Mouse (Mus musculus) natural killer cell, adult 2 months (primary cell): Measurements from ENCODE around the gene 1700012A03Rik.

Source experiments
- DNase-seq, 2 experiments: peaks; one replicate each; pipeline ENCODE4 v3.0.0; 2022; ENCODE audit warnings: low spot score in 2 of 2

The 1700012A03Rik gene

DNA sequence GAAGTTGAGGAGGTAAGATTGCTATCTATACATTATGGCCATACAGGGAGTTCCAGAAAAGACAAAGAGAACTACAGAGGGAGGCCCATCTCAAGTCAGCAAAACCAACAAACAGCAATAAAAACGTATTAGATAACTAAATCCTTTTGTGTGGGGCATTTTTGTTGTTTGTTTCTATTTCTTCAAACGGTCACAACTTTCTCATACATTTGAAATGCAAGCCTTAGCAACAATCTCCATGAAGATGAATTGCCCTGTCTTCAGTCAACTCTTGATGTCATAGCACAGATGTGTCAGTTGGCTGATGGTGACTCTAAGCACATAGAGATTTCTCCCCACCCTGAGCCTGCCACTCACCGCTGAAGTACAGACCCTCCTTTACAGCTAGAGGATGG lies at the start of gene 1700012A03Rik:
Gene 1700012A03Rik, plus strand, starts transcription at position 296 of the 395 bp plus-strand sequence.
- DNase-seq, result no peak

- no peak for DNase-seq
Observed at GRCm38 (mm10) chr6:32004228-32004627, 45.8 kb upstream of the 1700012A03Rik start.

DNA sequence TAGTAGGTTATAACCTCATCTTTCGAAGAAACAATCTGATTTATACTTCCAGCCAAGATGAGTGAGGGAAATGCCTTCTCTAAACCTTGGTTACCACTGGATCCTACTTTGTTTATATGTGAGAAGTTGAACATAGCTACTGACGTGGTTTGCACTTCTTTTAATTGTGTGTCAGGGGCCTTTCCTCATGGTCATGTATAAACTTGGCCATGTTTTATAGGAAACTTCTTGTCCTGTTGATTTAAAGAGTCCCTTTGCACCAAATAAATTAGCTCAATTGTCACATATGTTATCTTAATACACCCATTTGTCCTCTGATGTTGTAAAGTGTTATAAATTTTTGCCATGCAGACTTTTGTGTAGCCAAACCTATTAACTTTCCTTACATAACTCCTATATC lies 44.1 kb upstream of the 1700012A03Rik start:
- no peak for DNase-seq

DNA sequence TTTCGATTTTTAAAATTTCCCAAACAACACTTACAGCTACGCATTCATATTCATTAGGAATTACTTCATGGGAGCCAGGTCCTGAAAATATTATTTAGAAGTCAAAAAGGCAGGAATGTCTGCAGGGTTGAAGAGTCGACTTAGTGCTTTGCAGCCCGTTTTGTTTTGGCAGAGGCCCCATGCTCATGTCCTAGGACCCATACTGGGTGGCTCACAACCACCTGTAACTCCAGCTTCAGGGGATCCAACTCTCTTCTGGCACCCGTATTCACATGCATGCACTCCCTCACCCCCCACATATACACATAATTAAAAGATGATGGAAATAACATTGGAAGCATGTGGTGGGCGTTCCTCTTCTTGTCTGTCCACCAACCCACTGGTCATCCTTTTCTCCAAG lies 43.7 kb upstream of the 1700012A03Rik start:
- no peak for DNase-seq

GRCm38 (mm10) chr6:32007336-32007735 lies 42.7 kb upstream of the 1700012A03Rik start:
- no peak for DNase-seq

DNA sequence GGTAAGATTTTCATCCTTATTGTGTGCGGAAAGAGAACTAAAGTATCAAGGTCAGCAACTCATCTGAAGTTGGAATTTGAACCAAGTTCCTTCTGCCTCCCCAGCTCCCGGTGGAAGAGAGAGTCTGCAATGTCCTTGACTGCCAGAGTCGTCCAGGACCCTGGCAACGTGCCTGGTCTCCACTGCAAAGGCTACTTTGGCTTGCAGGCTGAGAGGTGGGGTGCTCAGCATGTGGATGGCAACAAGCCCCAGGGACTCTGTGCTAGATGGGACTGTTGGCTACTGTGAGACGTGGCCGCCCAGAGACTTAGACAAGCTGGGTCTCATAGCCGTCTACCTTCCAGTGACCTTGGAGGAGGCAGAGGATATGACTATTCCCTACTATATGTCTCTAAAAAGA lies 33.2 kb upstream of the 1700012A03Rik start:
- DNase-seq, result no peak

GRCm38 (mm10) chr6:32017406-32018104 lies 32.5 kb upstream of the 1700012A03Rik start:
- DNase-seq, result no peak

DNA sequence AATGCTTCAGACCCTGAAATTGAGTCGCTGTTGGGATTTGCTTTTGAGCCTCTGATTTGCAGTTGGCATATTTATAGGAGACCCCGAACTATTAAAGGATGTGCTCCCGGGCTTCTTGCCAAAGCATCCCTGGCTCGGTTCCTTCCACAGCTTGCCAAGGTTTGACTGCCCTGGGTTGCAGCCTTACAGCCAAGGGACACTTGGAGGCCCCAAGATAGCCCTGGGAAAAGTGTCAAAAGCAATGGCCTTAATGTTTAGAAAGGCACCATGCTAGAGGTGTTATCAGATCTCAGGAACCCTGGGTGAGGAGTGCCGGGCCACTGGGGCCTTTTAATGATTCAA lies 32.0 kb upstream of the 1700012A03Rik start:
- DNase-seq, result no peak

GRCm38 (mm10) chr6:32021853-32022536 lies 28.1 kb upstream of the 1700012A03Rik start:
- no peak for DNase-seq

DNA sequence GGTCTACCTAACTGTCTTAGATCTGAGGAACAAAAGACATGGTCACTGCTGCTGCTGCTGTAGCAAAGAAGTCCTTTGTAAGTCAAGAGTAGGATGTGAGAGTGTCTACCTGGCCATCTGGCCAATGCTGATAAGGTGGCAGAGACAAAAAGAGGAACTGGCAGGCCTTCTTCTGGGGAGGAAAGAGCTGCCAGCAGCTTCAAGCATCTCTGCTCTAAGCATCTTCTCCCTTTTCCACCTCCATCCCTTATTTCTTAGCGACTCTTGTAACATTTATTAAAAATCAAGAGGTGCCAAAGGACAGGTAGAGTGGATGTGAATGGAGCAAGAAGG lies 27.5 kb upstream of the 1700012A03Rik start:
- DNase-seq, result no peak

- no peak for DNase-seq
Observed at GRCm38 (mm10) chr6:32028228-32029009, 21.6 kb upstream of the 1700012A03Rik start.

- no peak for DNase-seq
Observed at GRCm38 (mm10) chr6:32034226-32034625, 15.8 kb upstream of the 1700012A03Rik start.

DNA sequence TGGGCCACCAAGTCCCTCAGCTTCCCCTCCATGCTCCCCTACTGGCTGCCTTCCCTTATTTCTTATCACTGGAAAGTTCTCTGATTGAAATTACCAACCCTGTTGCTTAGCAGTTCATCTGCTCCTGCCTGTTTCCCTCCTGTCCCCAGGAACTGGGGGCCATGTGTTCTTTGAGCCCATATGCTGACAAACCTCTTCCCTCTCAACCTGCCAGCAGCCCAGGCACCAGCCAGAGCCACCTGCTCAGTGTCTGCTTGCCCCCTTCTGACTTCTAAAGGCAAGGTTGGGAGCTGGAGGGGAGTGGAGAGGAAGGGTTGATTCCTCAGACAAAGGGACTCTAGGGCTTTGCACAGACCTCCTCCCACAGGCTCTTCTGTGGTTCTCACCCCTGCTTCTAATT lies 4.7 kb upstream of the 1700012A03Rik start:
- no peak for DNase-seq

DNA sequence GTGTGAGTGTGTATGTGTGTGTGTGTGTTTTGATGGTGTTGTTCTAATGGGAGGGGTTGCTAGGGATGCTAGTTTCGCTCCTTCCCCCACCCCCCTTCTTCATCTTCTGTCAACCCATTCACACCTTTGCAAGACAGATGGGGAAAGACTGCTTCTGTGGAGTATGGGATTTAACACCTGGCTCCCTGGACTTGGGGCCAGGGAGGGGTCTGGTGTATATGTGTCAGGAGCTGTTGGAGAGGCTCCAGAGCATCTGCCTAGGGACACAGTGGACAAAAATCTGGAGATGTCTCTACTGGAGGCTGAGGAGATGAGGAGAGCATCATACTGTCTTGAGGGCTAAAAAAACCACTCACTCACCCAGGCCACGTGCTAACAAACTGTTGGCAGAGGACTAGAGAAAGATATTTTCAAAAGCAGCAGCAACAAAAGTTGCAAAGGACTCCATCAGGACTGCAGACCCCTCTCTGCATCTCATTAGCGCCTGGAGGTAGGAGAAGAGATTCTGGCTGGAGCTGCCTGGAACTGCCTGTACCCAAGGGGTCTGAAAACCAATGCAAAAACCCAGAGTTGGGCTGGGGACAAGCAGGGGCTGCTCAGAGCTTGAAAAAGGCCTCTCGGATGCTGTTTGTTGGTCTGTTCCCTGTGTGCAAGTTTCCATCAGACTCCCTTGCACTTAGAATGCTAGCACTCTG lies 643 bp upstream of the 1700012A03Rik start:
- no peak for DNase-seq

DNA sequence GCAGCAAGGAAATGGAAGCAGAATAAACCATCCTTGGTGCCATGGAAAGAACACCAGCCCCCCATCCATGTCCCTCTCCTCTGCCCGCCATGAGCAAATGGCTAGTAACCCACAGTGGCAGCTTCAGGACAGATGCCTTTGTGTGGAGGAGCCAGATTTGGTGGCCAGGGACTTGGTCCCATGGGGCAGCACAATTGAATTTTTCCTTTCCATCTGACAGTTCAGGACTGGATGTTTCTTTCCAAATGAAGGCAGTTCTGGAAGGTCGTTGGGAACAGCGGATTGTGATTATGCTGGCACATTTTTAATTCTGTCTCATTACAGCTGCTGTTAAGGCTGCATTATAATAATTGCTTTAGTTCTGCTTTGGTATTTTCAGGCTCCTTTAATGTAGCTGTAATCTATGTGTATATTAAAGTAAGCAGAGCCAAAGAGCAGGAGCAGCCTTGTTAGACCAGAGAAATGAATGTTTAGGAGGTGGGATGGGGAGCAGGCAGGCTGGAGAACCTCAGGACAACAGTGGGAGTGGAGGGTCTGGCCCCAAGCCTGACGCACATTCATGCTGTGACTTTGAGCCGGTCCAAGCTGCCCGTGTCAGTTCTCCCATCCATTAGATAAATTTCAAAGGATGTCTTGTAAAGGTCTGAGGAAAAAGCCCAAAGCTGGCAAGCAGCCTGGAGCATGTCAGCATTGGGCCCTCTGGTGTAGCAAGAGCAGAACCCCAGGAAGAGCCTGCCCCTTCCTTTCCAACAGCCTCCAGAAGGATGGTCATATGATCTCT lies 2.3 kb downstream of the 1700012A03Rik start:
- no peak for DNase-seq

DNA sequence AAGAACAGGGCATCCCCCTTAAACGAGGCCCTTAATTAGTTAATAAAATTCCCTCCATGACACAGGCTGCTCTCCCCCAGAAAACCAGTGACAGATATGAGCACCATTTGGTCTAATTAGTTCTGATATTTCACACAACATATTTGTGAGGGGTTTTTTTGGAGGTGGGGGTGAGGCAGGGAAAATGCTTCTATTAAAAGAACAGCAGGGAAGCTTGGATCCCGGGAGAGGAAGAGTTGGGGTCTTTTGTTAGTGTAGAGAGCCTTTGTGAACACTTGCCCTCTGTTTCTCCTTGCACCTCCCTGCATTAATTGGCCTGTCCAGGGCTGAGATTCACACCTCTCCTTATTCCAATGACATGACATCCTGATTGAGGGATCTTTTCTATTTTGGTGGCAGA lies 6.5 kb downstream of the 1700012A03Rik start:
- DNase-seq, result no peak

DNA sequence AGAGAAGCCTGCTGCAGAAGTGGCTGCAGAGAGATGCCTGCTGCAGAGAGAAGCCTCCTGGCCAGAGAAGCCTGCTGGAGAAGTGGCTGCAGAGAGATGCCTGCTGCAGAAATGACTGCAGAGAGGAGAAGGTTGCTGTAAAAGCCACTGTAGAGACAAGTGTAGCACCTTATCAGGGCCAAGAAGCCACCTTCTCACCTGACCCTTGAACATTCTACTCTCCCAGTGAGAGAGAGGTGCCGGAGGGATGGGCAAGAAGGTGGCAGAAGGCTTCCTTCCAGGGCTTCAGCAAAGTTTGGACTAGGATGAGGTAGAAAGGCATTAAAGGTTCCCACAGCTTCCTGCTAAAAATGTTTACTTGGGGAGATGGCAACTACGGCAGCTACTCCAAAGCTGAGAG lies 8.5 kb downstream of the 1700012A03Rik start:
- no peak for DNase-seq

DNA sequence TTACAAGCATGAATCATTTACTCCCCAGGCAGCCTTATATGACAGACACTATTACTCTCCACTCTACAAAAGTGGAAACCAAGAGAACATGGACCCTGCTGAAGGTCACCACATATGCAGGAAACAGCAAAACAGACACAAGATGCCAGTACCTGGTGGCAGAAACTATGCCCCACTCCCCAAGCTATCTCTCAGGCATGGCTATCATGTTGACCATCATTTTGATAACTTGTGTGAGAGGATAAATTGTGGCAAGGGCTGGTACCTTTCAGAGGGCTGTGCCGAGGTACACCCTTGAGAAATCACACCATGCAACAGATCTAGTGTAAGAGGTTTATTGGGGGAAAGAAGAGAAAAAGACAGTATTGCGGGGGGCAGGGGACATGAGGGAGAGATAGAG lies 10.6 kb downstream of the 1700012A03Rik start:
- DNase-seq, result no peak

GRCm38 (mm10) chr6:32061266-32061665 lies 11.2 kb downstream of the 1700012A03Rik start:
- DNase-seq, result no peak

- DNase-seq, result no peak
Observed at GRCm38 (mm10) chr6:32065789-32066510, 15.9 kb downstream of the 1700012A03Rik start.

DNA sequence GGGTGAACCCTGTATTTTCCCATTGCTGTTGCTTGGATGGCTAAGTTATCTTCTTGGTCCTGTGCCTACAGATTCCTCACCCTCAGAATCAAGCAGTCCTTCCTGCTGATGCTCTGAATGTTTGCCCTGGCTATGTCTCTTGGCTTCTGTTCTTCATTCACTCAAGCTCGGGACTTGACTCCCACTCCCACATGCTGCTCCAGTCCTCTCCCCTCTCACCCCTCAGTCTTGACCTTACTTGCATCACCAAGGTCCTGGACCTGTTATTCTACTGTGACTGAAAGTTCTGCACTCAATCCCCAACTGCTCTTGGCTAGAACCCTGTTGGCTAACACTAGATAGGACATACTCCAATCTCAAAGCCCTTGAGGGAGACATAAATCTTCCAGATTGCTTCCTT lies 22.1 kb downstream of the 1700012A03Rik start:
- no peak for DNase-seq
